Mouse (Mus musculus) neural tube, embryonic 15.5 days (tissue): ENCODE data around the gene Vmn1r20. TPM values are rescaled to one million over a fixed set of nuclear protein-coding genes. Genes with fewer than 3 reads are reported as not detected.
"Not testable (repeated sequence)": the region's sequence is repeated elsewhere in the genome, so short reads cannot be mapped to it uniquely, and the experiment has no call there.

ENCODE experiments used
- ATAC-seq: fragments of 200-750 bp; cut with Nextera tagmentation; 2 replicates; pipeline ENCODE4 v1.8.0; 2017; ENCODE audit warnings: mild to moderate bottlenecking, moderate TSS enrichment, moderate library complexity; ENCODE audit not compliant: low FRiP score
- H3K27ac ChIP-seq: fragments of 300-500 bp; sonication (generic); replicated peaks from 2 replicates; pipeline ENCODE4 v1.5.1; 2015; ENCODE audit warnings: mild to moderate bottlenecking, inconsistent platforms
- H3K27me3 ChIP-seq: fragments of 300-500 bp; sonication (generic); replicated peaks from 2 replicates; pipeline ENCODE4 v1.6.1; 2015; ENCODE audit warnings: inconsistent platforms
- H3K36me3 ChIP-seq: fragments of 300-500 bp; sonication (generic); 2 replicates; pipeline ENCODE4 v1.6.1; 2015; ENCODE audit warnings: inconsistent platforms
- H3K4me1 ChIP-seq: fragments of 300-500 bp; sonication (generic); 2 replicates; pipeline ENCODE4 v1.6.1; 2015; ENCODE audit warnings: inconsistent platforms
- H3K4me2 ChIP-seq: fragments of 300-500 bp; sonication (generic); 2 replicates; pipeline ENCODE4 v1.6.1; 2015; ENCODE audit warnings: inconsistent platforms, mild to moderate bottlenecking, moderate library complexity
- H3K4me3 ChIP-seq: fragments of 300-500 bp; sonication (generic); replicated peaks from 2 replicates; pipeline ENCODE4 v1.5.1; 2015; ENCODE audit warnings: mild to moderate bottlenecking, inconsistent platforms
- H3K9ac ChIP-seq: fragments of 300-500 bp; sonication (generic); replicated peaks from 2 replicates; pipeline ENCODE4 v1.6.1; 2015; ENCODE audit warnings: mild to moderate bottlenecking, inconsistent platforms
- H3K9me3 ChIP-seq: fragments of 300-500 bp; sonication (generic); replicated peaks from 2 replicates; pipeline ENCODE4 v1.6.1; 2016; ENCODE audit warnings: inconsistent platforms
- WGBS: fragments of 180-500 bp; shearing (Covaris S2); methylation state at CpG from one replicate; pipeline ENCODE4 v1.1.7; 2015; ENCODE audit warnings: mixed read lengths; 5-methylcytosine and 5-hydroxymethylcytosine counted together
- polyA plus RNA-seq: library from polyadenylated mRNA; unstranded; fragments of >200 nt; fragmentation: Nextera tagmentation; extraction: Ambion mirVana; gene quantifications from 2 replicates; pipeline ENCODE4 v1.2.1, GENCODE M21; 2015

The Vmn1r20 gene
- polyA plus RNA-seq = not detected in 2 replicates

GRCm38 (mm10) chr6:57428630-57429029 is at the start of gene Vmn1r20:
Gene Vmn1r20 (plus strand): TSS chr6:57428930.
- no peak within 1 kb of the TSS for H3K4me2 ChIP-seq
- H3K36me3 ChIP-seq = no peaks in the 10 kb centered on the region
- no peak within 1 kb of the TSS for H3K27ac ChIP-seq
- H3K27me3 ChIP-seq = no peaks in the 10 kb centered on the region
- no peaks in the 10 kb centered on the region for H3K9me3 ChIP-seq
- ATAC-seq = no peak
- no peaks in the 10 kb centered on the region for H3K4me1 ChIP-seq
- 79% methylated on average over 1 of the region's 1 CpGs for WGBS
- H3K4me3 ChIP-seq = no peak within 1 kb of the TSS
- no peak within 1 kb of the TSS for H3K9ac ChIP-seq

- Histone ChIP-seq H3K27me3 (no peaks in the 10 kb centered on the region), H3K9ac (no peak within 1 kb of the TSS), H3K4me1 (no peaks in the 10 kb centered on the region), H3K4me2 (no peak within 1 kb of the TSS), H3K27ac (no peak within 1 kb of the TSS), H3K36me3 (no peaks in the 10 kb centered on the region), H3K9me3 (no peaks in the 10 kb centered on the region), H3K4me3 (no peak within 1 kb of the TSS)
- ATAC-seq = no peak
Observed at GRCm38 (mm10) chr6:57395683-57396082, 33.0 kb upstream of the Vmn1r20 start, which contains the start of gene Vmn1r18. Gene Vmn1r18 (minus strand): TSS chr6:57395783.

GRCm38 (mm10) chr6:57403480-57403879 is 25.2 kb upstream of the Vmn1r20 start, which contains the start of gene Vmn1r19:
Gene Vmn1r19 (plus strand): TSS chr6:57403780.
- H3K27ac ChIP-seq, H3K9ac ChIP-seq, H3K27me3 ChIP-seq, H3K4me2 ChIP-seq, H3K9me3 ChIP-seq, ATAC-seq, H3K36me3 ChIP-seq, H3K4me3 ChIP-seq, H3K4me1 ChIP-seq: not testable (repeated sequence)
- 74% methylated on average over 3 of the region's 3 CpGs for WGBS

- ATAC-seq = no peak
Observed at GRCm38 (mm10) chr6:57431196-57431595, 2.5 kb downstream of the Vmn1r20 start.

GRCm38 (mm10) chr6:57468161-57468560 is 39.4 kb downstream of the Vmn1r20 start:
- not testable (repeated sequence) for H3K27me3 ChIP-seq, ATAC-seq, H3K4me3 ChIP-seq, H3K36me3 ChIP-seq, H3K27ac ChIP-seq, H3K9ac ChIP-seq, H3K9me3 ChIP-seq, H3K4me2 ChIP-seq, H3K4me1 ChIP-seq
- 23% methylated on average over 3 of the region's 3 CpGs for WGBS

More at GRCm38 (mm10) chr6:57431196-57431595, 2.5 kb downstream of the Vmn1r20 start:
- Histone ChIP-seq H3K4me3 (no peak overlapping the region), H3K27ac (no peak overlapping the region), H3K9ac (no peak overlapping the region), H3K27me3 (no peaks in the 10 kb centered on the region), H3K9me3 (no peaks in the 10 kb centered on the region), H3K36me3 (no peaks in the 10 kb centered on the region), H3K4me1 (no peaks in the 10 kb centered on the region), H3K4me2 (no peak overlapping the region)
- 89% methylated on average over 1 of the region's 1 CpGs for WGBS

Other genes starting within 250 kb of the Vmn1r20 start
- gene Vmn1r13, start 225.6 kb upstream of the Vmn1r20 start, polyA plus RNA-seq = not detected in 2 replicates
- not detected in 2 replicates for gene Vmn1r14, start 197.2 kb upstream of the Vmn1r20 start, polyA plus RNA-seq
- gene Vmn1r15, start 171.0 kb upstream of the Vmn1r20 start, polyA plus RNA-seq = not detected in 2 replicates
- gene Vmn1r16, start 99.4 kb upstream of the Vmn1r20 start, polyA plus RNA-seq = not detected in 2 replicates
- gene Vmn1r17, start 65.2 kb upstream of the Vmn1r20 start, polyA plus RNA-seq = not detected in 2 replicates
- not detected in 2 replicates for gene Vmn1r18, start 33.1 kb upstream of the Vmn1r20 start, polyA plus RNA-seq
- gene Vmn1r19, start 25.1 kb upstream of the Vmn1r20 start, polyA plus RNA-seq = not detected in 2 replicates
- 7.2 and 7.5 TPM in 2 replicates for gene Ppm1k, start 106.5 kb downstream of the Vmn1r20 start, polyA plus RNA-seq
- 1.5 and 3.7 TPM in 2 replicates for gene Herc6, start 152.1 kb downstream of the Vmn1r20 start, polyA plus RNA-seq